In genomic region chr17:54065187-54065795, GRCm38 (mm10) we compare ENCODE assay signal across 10 mouse cellular contexts.
DNase-seq lines count a peak whose midpoint lies in the region; ATAC-seq and TF ChIP-seq lines count a peak whose summit lies in the region.
"Had no signal": no experiment of that assay in that cellular context is flagged by ENCODE, and none has a peak within 500 bp of the region (broad histone marks: within the 10 kb centered on the region; RNA-seq: fewer than 3 reads in every experiment).

No protein-coding gene starts in this region.

- peak; percentile 34 for DNase-seq in heart, postnatal 0 days (ENCODE audit: low spot score)
- no peak for DNase-seq in heart, adult 8-10 months (ENCODE audit: low spot score)
- DNase-seq in 3134 (ENCODE audit: extremely low read depth, insufficient read length, low spot score) (peak; percentile 3), MN1 (ENCODE audit: low spot score) (peak; percentile 80)
- DNase-seq in hindbrain, embryonic 14.5 days (ENCODE audit: low spot score), result peak; percentile 83
- DNase-seq in thymus, adult 2 months, result no peak
- no peak for DNase-seq in cerebellum, postnatal 4 days (ENCODE audit: low spot score in 2 of 2)
- DNase-seq in left cerebral cortex, postnatal 36 days (ENCODE audit: low spot score in 2 of 2), result no peak
- DNase-seq: kidney, postnatal 25 days had no signal

- no peak overlapping the region for H3K27ac ChIP-seq in heart, postnatal 0 days (ENCODE audit: low read depth)
- no peak overlapping the region for H3K27ac ChIP-seq in hindbrain, embryonic 14.5 days
- no peak overlapping the region for H3K27ac ChIP-seq in thymus, adult 2 months (ENCODE audit: control insufficient read depth, insufficient read depth, low read length)
- H3K27ac ChIP-seq: liver, embryonic 15.5 days had no signal

- no peaks in the 10 kb centered on the region for H3K9me3 ChIP-seq in heart, postnatal 0 days (replicated peaks; ENCODE audit: control insufficient read depth, low read length)
- H3K9me3 ChIP-seq in hindbrain, embryonic 14.5 days (ENCODE audit: control insufficient read depth, low read length), result no peaks in the 10 kb centered on the region
- H3K9me3 ChIP-seq: liver, embryonic 15.5 days had no signal

- ATAC-seq in heart, postnatal 0 days (ENCODE audit: insufficient read depth, low read depth), result no peak
- ATAC-seq in hindbrain, embryonic 14.5 days (ENCODE audit: low FRiP score), result 0 out of 2 replicates have a peak, but pooled peaks have one; percentile 60

- H3K36me3 ChIP-seq in heart, postnatal 0 days (replicated peaks; ENCODE audit: control insufficient read depth, insufficient read depth, low read length), result no peaks in the 10 kb centered on the region
- no peaks in the 10 kb centered on the region for H3K36me3 ChIP-seq in hindbrain, embryonic 14.5 days (replicated peaks; ENCODE audit: control insufficient read depth, insufficient read depth)
- H3K36me3 ChIP-seq in thymus, adult 2 months (ENCODE audit: control insufficient read depth, insufficient read depth, low read length), result no peaks in the 10 kb centered on the region
- H3K36me3 ChIP-seq: liver, embryonic 15.5 days had no signal

- H3K4me1 ChIP-seq in heart, postnatal 0 days (ENCODE audit: control insufficient read depth, insufficient read depth), result no peaks in the 10 kb centered on the region
- H3K4me1 ChIP-seq in hindbrain, embryonic 14.5 days (replicated peaks; ENCODE audit: control insufficient read depth, insufficient read depth, low read length), result no peaks in the 10 kb centered on the region
- no peaks in the 10 kb centered on the region for H3K4me1 ChIP-seq in thymus, adult 2 months (replicated peaks; ENCODE audit: control insufficient read depth, insufficient read depth, low read length)
- H3K4me1 ChIP-seq: liver, embryonic 15.5 days had no signal

- H3K4me3 ChIP-seq in heart, postnatal 0 days (ENCODE audit: low read depth, low read length), result no peak overlapping the region
- H3K4me3 ChIP-seq in hindbrain, embryonic 14.5 days (replicated peaks; ENCODE audit: low read length), result no peak overlapping the region
- no peak overlapping the region for H3K4me3 ChIP-seq in thymus, adult 2 months (ENCODE audit: control insufficient read depth, insufficient read depth, low read length)
- H3K4me3 ChIP-seq: liver, embryonic 15.5 days had no signal

- TF ChIP-seq EP300 in heart, postnatal 0 days (IDR thresholded peaks at IDR 0.05; ENCODE audit: low read depth), result no peak

- WGBS in heart, postnatal 0 days, result 18% methylated on average over 4 of the region's 4 CpGs
- 31% methylated on average over 4 of the region's 4 CpGs for WGBS in hindbrain, embryonic 14.5 days
- WGBS in thymus, adult 2 months, result 36% methylated on average over 4 of the region's 4 CpGs

- TF ChIP-seq POLR2A in thymus, adult 2 months (IDR thresholded peaks at IDR 0.05; ENCODE audit: control insufficient read depth, extremely low read depth, insufficient read depth, low read length, poor library complexity), result no peak

- no peaks in the 10 kb centered on the region for H3K27me3 ChIP-seq in heart, postnatal 0 days (ENCODE audit: control insufficient read depth, insufficient read depth, low read length)
- H3K27me3 ChIP-seq in hindbrain, embryonic 14.5 days (ENCODE audit: control insufficient read depth, insufficient read depth, low read length), result no peaks in the 10 kb centered on the region
- no peaks in the 10 kb centered on the region for H3K27me3 ChIP-seq in thymus, adult 2 months (ENCODE audit: control insufficient read depth, insufficient read depth, low read length)
- H3K27me3 ChIP-seq: liver, embryonic 15.5 days had no signal

- peak; percentile 22 for TF ChIP-seq CTCF in heart, postnatal 0 days (IDR thresholded peaks at IDR 0.05; ENCODE audit: low read depth)
- no peak for TF ChIP-seq CTCF in thymus, adult 2 months (IDR thresholded peaks at IDR 0.05; ENCODE audit: borderline replicate concordance, control insufficient read depth, extremely low read depth, insufficient read depth, low read length, poor library complexity)

- no peak overlapping the region for H3K9ac ChIP-seq in heart, postnatal 0 days (replicated peaks; ENCODE audit: low read depth, low read length)
- H3K9ac ChIP-seq in hindbrain, embryonic 14.5 days, result no peak overlapping the region
- H3K9ac ChIP-seq: liver, embryonic 15.5 days had no signal

- intact Hi-C loops in left cerebral cortex, postnatal 36 days (cut with DNase I), result no loop called here

- H3K4me2 ChIP-seq in heart, postnatal 0 days (ENCODE audit: low read depth, low read length), result no peak overlapping the region
- H3K4me2 ChIP-seq in hindbrain, embryonic 14.5 days (replicated peaks), result no peak overlapping the region
- H3K4me2 ChIP-seq: liver, embryonic 15.5 days had no signal

Comparison
In these comparisons a context has a peak if more than half of its experiments do, and no peak if none do; other contexts are left out.
1. DNase-seq: peak in heart, postnatal 0 days (single experiment), 3134 (single experiment), MN1 (single experiment) and hindbrain, embryonic 14.5 days (single experiment); none in heart, adult 8-10 months (single experiment), thymus, adult 2 months (single experiment), cerebellum, postnatal 4 days (0 of 2) and left cerebral cortex, postnatal 36 days (0 of 2).